Mouse (Mus musculus): ENCODE measurements around the gene Amacr. TPM values are rescaled to one million over a fixed set of nuclear protein-coding genes. Genes with fewer than 3 reads are reported as not detected.
"Not testable (repeated sequence)": the region's sequence is repeated elsewhere in the genome, so short reads cannot be mapped to it uniquely, and the experiment has no call there.

Amacr gene
- polyA plus RNA-seq, 1 experiment, result 5.6 TPM

DNA sequence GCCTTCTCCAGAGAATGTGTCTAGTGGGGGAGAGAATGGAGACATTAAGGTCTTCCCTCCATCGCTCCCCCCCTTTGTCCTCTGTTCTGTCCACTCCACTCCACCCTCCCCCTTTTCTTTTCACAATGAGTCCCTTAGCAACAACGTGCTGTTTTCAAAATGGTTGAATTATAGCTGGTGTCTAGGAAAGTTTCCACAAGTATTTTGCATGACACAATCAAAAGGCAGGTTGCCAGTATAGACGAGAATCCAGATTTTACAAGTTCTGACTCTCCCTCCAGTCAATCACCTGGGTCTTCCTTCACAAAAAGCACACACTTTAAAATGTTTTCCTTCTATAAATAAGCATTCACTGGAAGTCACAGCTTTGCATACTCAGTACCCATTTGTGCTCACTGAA lies 24.9 kb upstream of the Amacr start:
- DNase-seq (ENCODE audit: low read depth), result no peak
- TF ChIP-seq CTCF (IDR thresholded peaks at IDR 0.05; ENCODE audit: borderline replicate concordance, extremely low read depth, insufficient read depth, insufficient read length) (no peak), POLR2A (IDR thresholded peaks at IDR 0.05; ENCODE audit: borderline replicate concordance, extremely low read depth, insufficient read depth, insufficient read length, poor library complexity, severe bottlenecking) (no peak)

DNA sequence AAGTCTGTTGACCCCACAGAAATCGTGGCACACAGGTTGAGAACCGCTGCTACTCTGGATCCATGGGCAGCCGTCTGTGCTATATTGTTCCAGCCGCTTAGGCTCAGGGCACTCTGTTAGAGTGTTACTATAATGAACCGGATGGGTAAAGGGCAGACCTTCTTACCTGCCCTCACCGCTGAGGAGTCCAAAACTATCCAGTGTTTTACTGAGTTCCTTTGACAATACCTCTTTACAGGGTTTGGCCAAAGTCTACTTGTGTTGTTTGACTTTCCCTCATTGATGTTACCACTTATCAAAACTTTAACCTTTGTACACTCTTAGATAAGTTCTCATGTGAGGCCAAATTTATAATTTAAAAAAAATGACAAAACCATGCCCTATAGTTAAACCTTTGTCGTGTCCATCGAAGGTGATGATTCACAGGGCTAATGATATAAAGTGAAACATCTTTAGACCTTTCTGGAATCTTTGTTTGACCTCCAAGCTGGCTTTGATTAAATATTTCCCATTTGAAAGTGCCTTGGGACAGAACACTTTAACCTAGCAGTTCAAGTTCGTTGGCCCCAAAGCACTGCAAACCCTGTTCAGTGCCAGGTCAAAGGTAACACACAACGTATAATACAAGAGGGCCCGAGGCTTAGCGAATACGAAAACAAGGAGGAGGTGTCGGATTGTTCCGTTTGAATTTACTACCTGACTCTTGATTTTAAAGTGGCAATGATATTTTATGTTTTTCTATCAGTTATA lies 22.1 kb upstream of the Amacr start:
- TF ChIP-seq POLR2A (IDR thresholded peaks at IDR 0.05; ENCODE audit: borderline replicate concordance, extremely low read depth, insufficient read depth, insufficient read length, poor library complexity, severe bottlenecking), result no peak
- TF ChIP-seq CTCF (IDR thresholded peaks at IDR 0.05; ENCODE audit: borderline replicate concordance, extremely low read depth, insufficient read depth, insufficient read length), result no peak
- no peak for DNase-seq (ENCODE audit: low read depth)

DNA sequence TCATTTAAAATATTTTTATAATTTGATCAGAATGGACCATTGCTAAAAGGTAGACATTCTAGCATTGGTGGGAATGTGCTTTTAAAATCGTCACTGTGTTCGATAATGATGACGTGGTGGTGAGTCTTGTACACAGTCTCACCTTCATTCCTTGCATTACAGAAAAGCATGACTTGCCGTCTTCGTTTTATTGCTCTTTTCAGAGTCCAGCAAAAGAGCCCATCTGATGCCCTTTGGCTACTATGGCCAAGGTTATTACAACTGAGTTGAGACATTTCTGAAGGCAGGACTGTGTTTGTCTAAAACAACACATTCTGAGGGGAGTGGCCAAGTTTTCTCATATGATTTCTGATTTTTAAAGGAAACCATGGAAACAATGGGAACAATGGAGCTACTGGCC lies 21.3 kb upstream of the Amacr start:
- TF ChIP-seq POLR2A (IDR thresholded peaks at IDR 0.05; ENCODE audit: borderline replicate concordance, extremely low read depth, insufficient read depth, insufficient read length, poor library complexity, severe bottlenecking), result no peak
- no peak for TF ChIP-seq CTCF (IDR thresholded peaks at IDR 0.05; ENCODE audit: borderline replicate concordance, extremely low read depth, insufficient read depth, insufficient read length)
- no peak for DNase-seq (ENCODE audit: low read depth)

DNA sequence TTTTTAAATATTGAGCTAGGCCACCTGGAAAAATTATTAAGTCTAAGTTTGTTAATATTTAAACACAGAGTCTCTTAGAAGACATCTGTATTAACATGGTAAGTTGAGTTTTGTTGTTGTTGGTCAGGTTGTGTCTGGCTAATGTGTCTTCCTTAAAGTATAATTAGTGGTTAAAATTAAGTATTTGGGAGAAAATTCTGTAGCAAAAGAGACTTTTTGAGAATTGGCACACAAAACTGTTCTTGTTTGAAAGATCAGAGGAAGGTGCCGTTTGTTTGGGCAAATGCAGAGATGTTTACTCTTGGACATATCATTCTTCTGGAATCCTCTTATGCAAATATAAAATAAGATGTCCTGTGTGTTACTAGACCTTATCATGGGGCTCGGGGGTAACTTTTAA lies 19.0 kb upstream of the Amacr start:
- no peak for TF ChIP-seq POLR2A (IDR thresholded peaks at IDR 0.05; ENCODE audit: borderline replicate concordance, extremely low read depth, insufficient read depth, insufficient read length, poor library complexity, severe bottlenecking)
- TF ChIP-seq CTCF (IDR thresholded peaks at IDR 0.05; ENCODE audit: borderline replicate concordance, extremely low read depth, insufficient read depth, insufficient read length), result no peak
- DNase-seq (ENCODE audit: low read depth), result no peak

DNA sequence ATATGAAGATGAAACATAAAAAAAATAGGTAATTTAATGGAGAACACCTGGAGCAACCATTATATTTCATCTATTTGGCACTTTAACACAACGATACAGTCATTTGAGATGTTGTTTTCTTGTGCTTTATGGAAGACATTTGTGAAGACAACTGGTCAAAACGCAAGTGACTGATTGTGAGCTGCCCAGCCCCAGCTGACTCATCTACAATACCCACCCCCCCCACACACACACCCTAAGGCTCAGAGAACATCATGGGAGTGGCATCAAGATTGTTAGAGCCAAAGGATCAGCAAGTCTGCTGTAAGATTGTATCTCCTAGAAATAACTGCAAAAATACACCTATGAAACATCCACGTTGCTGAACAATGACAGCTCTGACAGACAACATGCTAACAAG lies 12.1 kb upstream of the Amacr start:
- no peak for TF ChIP-seq CTCF (IDR thresholded peaks at IDR 0.05; ENCODE audit: borderline replicate concordance, extremely low read depth, insufficient read depth, insufficient read length)
- DNase-seq (ENCODE audit: low read depth), result no peak

DNA sequence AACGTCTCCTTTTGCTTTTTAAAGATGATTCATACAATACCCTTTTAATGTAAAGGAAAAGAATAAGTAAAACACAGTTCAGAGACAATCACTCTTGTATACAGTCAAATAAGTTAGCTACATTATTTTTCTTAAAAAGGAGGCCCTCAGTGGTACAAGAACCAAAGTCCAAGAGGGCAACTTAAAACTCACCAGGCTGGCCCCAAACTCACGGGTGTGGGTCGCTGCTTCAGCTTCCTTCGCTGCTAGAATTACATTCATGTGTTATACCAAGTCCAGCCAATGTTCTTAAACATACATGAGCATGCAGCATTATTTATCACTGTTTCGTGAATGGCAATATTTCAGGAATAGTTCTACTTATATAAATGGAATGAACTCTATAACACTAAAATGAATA lies 10.8 kb upstream of the Amacr start:
- TF ChIP-seq CTCF (IDR thresholded peaks at IDR 0.05; ENCODE audit: borderline replicate concordance, extremely low read depth, insufficient read depth, insufficient read length) (no peak), POLR2A (IDR thresholded peaks at IDR 0.05; ENCODE audit: borderline replicate concordance, extremely low read depth, insufficient read depth, insufficient read length, poor library complexity, severe bottlenecking) (no peak)
- DNase-seq (ENCODE audit: low read depth), result no peak

DNA sequence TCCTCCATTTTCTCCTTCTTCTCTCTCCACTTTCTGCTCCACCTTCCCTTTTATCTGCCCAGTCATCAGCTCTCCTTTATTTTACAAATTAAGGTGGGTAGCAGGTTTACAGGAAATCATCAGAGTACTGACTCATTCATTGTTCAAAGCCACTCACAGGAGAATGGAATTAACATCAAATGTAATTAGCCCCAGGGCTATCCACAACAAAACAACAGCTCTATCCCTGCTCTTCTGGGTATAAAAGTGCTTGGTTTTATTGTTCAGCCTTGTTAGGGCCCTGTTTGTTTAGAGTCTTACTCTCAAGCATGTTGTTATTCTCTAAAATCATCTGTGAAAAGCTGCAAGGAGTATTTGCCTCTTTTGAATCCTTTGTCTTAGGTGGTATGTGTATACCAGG lies 4.4 kb upstream of the Amacr start:
- TF ChIP-seq CTCF (IDR thresholded peaks at IDR 0.05; ENCODE audit: borderline replicate concordance, extremely low read depth, insufficient read depth, insufficient read length) (no peak), POLR2A (IDR thresholded peaks at IDR 0.05; ENCODE audit: borderline replicate concordance, extremely low read depth, insufficient read depth, insufficient read length, poor library complexity, severe bottlenecking) (no peak)

DNA sequence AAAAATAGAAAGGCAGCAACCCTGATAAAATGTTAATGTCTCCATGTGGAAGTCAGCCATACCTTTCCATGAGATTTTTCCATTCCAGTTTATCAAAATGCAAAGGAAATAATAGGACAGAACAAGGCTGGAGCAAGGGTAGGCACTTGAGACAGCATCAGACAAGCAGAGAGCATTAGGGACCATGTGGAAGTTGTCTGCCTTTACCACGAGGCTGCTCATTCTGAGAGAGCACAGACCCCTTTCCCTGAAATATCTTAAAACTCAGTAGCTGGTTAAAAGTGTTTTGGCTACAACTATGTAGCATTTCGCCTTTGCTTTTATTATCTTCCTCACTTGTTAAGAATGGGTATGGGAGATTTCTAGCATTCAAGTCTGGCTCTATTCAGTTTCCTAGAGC lies 844 bp upstream of the Amacr start:
- no peak for TF ChIP-seq CTCF (IDR thresholded peaks at IDR 0.05; ENCODE audit: borderline replicate concordance, extremely low read depth, insufficient read depth, insufficient read length)
- no peak for TF ChIP-seq POLR2A (IDR thresholded peaks at IDR 0.05; ENCODE audit: borderline replicate concordance, extremely low read depth, insufficient read depth, insufficient read length, poor library complexity, severe bottlenecking)

More for the DNA sequence above, 4.4 kb upstream of the Amacr start:
- no peak for DNase-seq (ENCODE audit: low read depth)

DNA sequence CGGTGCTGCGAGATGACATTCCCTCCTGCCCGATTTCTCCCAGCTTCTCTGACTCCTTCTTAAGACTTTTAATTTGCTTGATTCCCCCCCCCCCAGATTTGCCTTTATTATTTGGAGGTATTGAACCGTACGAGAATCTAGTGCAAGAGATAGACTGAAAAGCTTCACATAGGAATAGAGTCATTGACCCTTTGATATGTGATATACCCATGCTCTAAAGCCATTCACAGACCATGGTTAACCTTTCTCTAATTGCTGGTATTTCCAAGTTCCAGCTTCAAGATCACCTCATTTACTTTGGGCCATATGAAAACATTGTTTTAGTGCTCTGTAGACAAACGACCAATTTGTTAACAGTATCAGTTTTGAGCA lies 494 bp downstream of the Amacr start:
- DNase-seq (ENCODE audit: low read depth), result no peak

More for the DNA sequence above, 844 bp upstream of the Amacr start:
- DNase-seq (ENCODE audit: low read depth), result no peak

DNA sequence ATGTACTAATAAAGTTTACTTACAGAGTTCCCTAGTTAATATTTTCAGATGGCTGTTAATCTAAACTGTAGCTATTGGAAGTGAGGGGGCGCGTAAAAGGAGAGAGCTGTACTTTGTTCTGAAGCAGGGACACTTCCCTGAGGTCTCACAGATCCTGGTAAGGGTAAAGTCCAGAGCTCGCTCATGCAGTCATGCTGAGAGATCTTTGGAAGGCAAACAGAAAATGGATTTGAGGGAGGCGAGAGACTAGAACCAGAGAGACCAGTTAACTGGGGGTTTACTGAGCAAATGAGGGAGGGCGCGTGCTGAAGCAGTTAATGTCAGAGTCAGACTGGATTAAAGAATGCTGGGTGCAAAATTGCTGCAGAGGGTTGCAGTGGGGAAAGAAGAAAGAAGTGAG lies 4.2 kb downstream of the Amacr start:
- no peak for TF ChIP-seq CTCF (IDR thresholded peaks at IDR 0.05; ENCODE audit: borderline replicate concordance, extremely low read depth, insufficient read depth, insufficient read length)
- TF ChIP-seq POLR2A (IDR thresholded peaks at IDR 0.05; ENCODE audit: borderline replicate concordance, extremely low read depth, insufficient read depth, insufficient read length, poor library complexity, severe bottlenecking), result no peak
- no peak for DNase-seq (ENCODE audit: low read depth)

More for the DNA sequence above, 494 bp downstream of the Amacr start:
- TF ChIP-seq CTCF (IDR thresholded peaks at IDR 0.05; ENCODE audit: borderline replicate concordance, extremely low read depth, insufficient read depth, insufficient read length) (no peak), POLR2A (IDR thresholded peaks at IDR 0.05; ENCODE audit: borderline replicate concordance, extremely low read depth, insufficient read depth, insufficient read length, poor library complexity, severe bottlenecking) (no peak)

DNA sequence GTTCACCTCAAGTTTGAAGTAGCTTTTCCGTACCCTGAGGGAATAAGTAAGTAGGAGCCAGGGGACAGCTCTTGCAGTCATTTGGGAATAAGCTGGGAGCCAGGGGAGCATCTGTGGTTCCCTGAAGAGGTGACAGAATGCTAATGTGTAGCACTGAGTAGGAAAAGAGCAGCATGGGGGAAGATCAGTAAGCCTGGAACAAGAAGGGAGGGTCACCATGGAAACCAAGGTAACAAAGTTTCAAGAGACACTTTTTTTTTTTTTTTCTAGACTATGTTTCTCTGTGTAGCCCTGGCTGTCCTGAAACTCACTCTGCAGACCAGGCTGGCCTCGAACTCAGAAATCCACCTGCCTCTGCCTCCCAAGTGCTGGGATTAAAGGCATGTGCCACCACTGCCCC lies 4.9 kb downstream of the Amacr start:
- not testable (repeated sequence) for DNase-seq (ENCODE audit: low read depth)

DNA sequence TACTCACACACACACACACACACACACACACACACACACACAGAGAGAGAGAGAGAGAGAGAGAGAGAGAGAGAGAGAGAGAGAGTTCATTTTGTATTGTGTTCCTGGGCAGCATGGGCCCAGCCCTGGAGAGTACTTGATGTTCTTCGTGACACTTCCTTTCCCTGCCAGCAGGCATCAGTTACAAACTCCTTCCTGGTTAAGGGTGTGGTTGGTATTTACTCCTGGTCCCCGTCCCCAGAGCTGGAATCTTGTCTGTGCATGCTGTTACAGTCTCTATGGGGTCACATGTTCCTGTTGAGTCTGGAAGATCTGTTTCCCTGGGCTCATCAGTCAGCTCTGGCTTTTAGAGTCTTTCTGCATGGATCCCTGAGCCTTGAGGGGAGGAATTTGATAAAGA lies 8.9 kb downstream of the Amacr start:
- DNase-seq (ENCODE audit: low read depth), result no peak
- TF ChIP-seq CTCF (IDR thresholded peaks at IDR 0.05; ENCODE audit: borderline replicate concordance, extremely low read depth, insufficient read depth, insufficient read length), result no peak
- TF ChIP-seq POLR2A (IDR thresholded peaks at IDR 0.05; ENCODE audit: borderline replicate concordance, extremely low read depth, insufficient read depth, insufficient read length, poor library complexity, severe bottlenecking), result no peak

DNA sequence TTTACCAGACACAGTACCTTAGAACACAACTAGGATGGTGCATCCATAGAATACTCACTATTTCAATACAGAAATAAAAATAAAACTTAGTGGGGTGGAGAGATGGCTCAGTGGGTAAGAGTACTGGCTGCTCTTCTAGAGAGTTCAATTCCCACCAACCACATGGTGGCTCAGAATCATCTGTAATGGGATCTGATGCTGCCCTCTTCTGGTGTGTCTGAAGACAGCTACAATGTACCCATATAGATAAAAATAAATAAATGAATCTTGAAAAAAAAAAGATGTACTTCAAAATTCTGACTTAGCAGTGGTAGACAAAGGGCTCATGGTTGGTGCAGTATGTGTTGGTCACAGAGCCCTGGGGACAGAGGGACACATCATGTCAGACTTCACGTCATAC lies 10.0 kb downstream of the Amacr start:
- no peak for TF ChIP-seq POLR2A (IDR thresholded peaks at IDR 0.05; ENCODE audit: borderline replicate concordance, extremely low read depth, insufficient read depth, insufficient read length, poor library complexity, severe bottlenecking)
- no peak for TF ChIP-seq CTCF (IDR thresholded peaks at IDR 0.05; ENCODE audit: borderline replicate concordance, extremely low read depth, insufficient read depth, insufficient read length)

More for the DNA sequence above, 10.0 kb downstream of the Amacr start:
- no peak for DNase-seq (ENCODE audit: low read depth)
